Mouse (Mus musculus) cerebellum, postnatal 14 days (tissue): ENCODE measurements at regions not wholly inside any gene's neighbourhood (a gene's known extent, or its start where the extent isn't known, plus 50 kb on each side); places are given as distances from the start of the nearest gene placed in this dataset.

Source experiments
- DNase-seq, 2 experiments: peaks; one replicate each; pipeline ENCODE4 v3.0.0; 2021; ENCODE audit warnings: mixed read lengths in 2 of 2

GRCm38 (mm10) chr16:68017672-68018071, 397.0 kb upstream of the Cadm2 start:
- DNase-seq: no peak

GRCm38 (mm10) chr16:67989671-67990070, 369.0 kb upstream of the Cadm2 start:
- no peak for DNase-seq

GRCm38 (mm10) chr16:67976565-67976964, 355.9 kb upstream of the Cadm2 start:
- DNase-seq: no peak

- no peak for DNase-seq
These were observed 347.8 kb upstream of the Cadm2 start for GRCm38 (mm10) chr16:67968311-67969145.

GRCm38 (mm10) chr16:67949112-67949511, 328.4 kb upstream of the Cadm2 start:
- no peak for DNase-seq

GRCm38 (mm10) chr16:67944406-67944805, 323.7 kb upstream of the Cadm2 start:
- DNase-seq: no peak

- DNase-seq: peak in 1 of 2 experiments; percentile 2
These were observed 298.5 kb upstream of the Cadm2 start for GRCm38 (mm10) chr16:67919175-67919574.

GRCm38 (mm10) chr16:67871304-67872022, 250.8 kb upstream of the Cadm2 start:
- peak in 1 of 2 experiments; percentile 16 for DNase-seq

GRCm38 (mm10) chr16:67850201-67850600, 229.5 kb upstream of the Cadm2 start:
- peak; percentile 49 to 72 for DNase-seq

- peak; percentile 96 for DNase-seq
These were observed 223.8 kb upstream of the Cadm2 start for GRCm38 (mm10) chr16:67844481-67844880.

GRCm38 (mm10) chr16:67797236-67797635, 176.5 kb upstream of the Cadm2 start:
- no peak for DNase-seq

GRCm38 (mm10) chr16:67776091-67776490, 155.4 kb upstream of the Cadm2 start:
- peak; percentile 71 to 78 for DNase-seq

GRCm38 (mm10) chr16:67769114-67769513, 148.4 kb upstream of the Cadm2 start:
- DNase-seq: peak; percentile 48 to 49

- DNase-seq: peak; percentile 41 to 84
These were observed 114.7 kb upstream of the Cadm2 start for GRCm38 (mm10) chr16:67735398-67735797.

- DNase-seq: no peak
These were observed 77.9 kb upstream of the Cadm2 start for GRCm38 (mm10) chr16:67698619-67699018.
